Mouse (Mus musculus): ENCODE data around the gene Fut8. TPM values are rescaled to one million over a fixed set of nuclear protein-coding genes. Genes with fewer than 3 reads are reported as not detected.

Gene Fut8
- polyA plus RNA-seq, 1 experiment from 2014 or later: 29.6 TPM

DNA sequence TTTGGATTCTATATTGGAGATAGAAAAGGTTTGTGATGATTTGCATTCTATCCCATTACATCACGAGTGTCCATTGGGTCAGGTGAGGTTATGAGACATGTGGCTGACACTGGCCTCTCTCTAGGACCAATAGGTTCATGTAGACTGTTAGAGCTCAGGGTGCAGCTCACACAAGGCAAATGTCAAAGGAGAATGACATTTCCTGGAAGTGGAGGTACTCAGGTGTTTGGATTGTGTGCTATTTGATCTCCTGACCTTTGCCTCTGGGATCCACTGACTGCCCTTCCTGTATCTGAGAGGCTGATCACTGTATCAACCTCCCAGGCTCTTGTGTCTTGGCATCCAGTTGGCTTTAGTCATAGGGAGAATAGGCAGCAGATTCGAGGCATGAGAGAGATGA, 260.2 kb downstream of the Fut8 start:
- Histone ChIP-seq H3K4me3 (replicated peaks; ENCODE audit: low read depth, low read length) (no peak overlapping the region), H3K4me2 (ENCODE audit: low read length) (no peak overlapping the region), H3K9ac (ENCODE audit: low read depth, low read length) (no peak overlapping the region), H3K9me3 (replicated peaks; ENCODE audit: low read length) (no peaks in the 10 kb centered on the region), H3K27ac (no peak overlapping the region), H3K27me3 (ENCODE audit: insufficient read depth, low read length) (no peaks in the 10 kb centered on the region), H3K36me3 (ENCODE audit: insufficient read depth, low read length) (no peaks in the 10 kb centered on the region), H3K4me1 (replicated peaks; ENCODE audit: insufficient read depth, low read length) (no peaks in the 10 kb centered on the region)
- no peak for TF ChIP-seq CTCF (IDR thresholded peaks at IDR 0.05; ENCODE audit: low read depth)
- no peak for DNase-seq (ENCODE audit: low spot score)
- ATAC-seq (replicated peaks; ENCODE audit: low FRiP score, low read depth): no peak
- WGBS: 66% methylated on average over 2 of the region's 2 CpGs

DNA sequence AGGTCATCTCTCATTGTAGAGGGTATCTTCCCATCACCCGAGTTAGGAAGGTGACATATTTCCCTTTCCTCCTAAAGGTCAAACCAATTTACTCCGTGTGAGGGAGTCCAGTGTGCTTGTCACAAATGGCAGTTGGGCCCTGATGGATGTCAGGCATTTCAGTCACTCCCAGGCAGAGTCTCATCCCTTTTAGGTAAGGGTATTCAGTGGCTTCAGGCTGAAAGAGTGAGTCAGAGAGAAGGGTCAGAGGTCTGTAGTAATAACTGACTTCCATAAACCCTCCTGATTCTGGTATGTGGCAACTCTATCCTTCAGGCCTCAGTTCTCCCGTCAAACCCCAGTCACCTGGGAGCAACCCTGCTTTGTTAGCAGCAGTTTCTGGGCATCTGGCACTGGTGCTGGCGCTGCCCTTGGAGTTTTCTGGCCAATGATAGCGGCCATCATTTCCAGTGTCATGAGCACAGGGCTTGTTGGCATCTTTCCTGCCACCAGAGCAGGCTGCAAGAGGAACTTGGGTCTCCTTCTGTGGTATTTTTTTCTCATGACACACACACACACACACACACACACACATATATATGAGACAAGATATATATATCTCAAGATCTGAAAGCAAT, 262.6 kb downstream of the Fut8 start:
- H3K27me3 ChIP-seq (ENCODE audit: insufficient read depth, low read length): no peaks in the 10 kb centered on the region
- no peaks in the 10 kb centered on the region for H3K36me3 ChIP-seq (ENCODE audit: insufficient read depth, low read length)
- H3K4me2 ChIP-seq (ENCODE audit: low read length): no peak overlapping the region
- no peaks in the 10 kb centered on the region for H3K4me1 ChIP-seq (replicated peaks; ENCODE audit: insufficient read depth, low read length)
- WGBS: 38% methylated on average over 5 of the region's 5 CpGs
- ATAC-seq (replicated peaks; ENCODE audit: low FRiP score, low read depth): peak; percentile 57; the same call in 1 of the 2 replicates
- H3K9me3 ChIP-seq (replicated peaks; ENCODE audit: low read length): no peaks in the 10 kb centered on the region
- H3K4me3 ChIP-seq (replicated peaks; ENCODE audit: low read depth, low read length): no peak overlapping the region
- no peak overlapping the region for H3K27ac ChIP-seq
- peak; percentile 41 for DNase-seq (ENCODE audit: low spot score)
- no peak overlapping the region for H3K9ac ChIP-seq (ENCODE audit: low read depth, low read length)
- TF ChIP-seq CTCF (IDR thresholded peaks at IDR 0.05; ENCODE audit: low read depth): no peak

DNA sequence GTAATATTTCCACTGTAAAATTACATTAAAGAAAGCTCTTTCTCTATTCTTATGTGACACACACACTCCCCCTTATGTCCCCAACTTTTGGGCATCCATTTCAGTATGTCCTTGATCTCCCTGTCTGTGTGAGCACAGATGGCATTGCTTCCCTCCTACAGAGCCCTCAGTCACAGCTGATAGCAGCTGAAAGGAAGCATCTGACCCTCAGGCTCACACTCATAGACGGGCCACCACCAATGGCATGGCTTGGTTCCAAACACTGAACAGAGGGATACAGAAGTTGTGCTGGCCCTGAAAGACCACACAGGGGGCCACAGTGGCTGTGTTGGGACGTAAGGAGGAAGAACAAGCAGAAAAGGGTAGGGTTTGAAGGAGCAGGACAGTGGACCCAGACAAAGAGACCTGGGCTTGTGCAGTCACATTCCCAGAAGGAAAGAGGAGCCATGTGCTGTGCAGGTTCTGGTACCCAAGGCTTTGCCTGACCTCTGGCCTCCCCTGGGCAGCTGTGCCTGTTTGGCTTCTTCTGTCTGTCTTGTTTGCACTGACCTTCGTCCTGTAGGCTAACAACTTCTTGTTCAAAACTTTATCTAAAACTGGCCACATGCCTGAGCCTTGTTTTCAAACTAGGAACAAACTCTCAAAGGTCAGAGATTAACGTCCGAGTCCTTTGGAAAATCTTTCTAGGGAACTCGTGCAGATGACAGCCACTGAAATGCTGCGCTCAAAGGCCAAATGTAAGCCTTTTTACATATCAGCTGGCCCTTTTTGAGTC, 263.7 kb downstream of the Fut8 start:
- H3K4me3 ChIP-seq (replicated peaks; ENCODE audit: low read depth, low read length): no peak overlapping the region
- H3K36me3 ChIP-seq (ENCODE audit: insufficient read depth, low read length): no peaks in the 10 kb centered on the region
- H3K27ac ChIP-seq: no peak overlapping the region
- no peak overlapping the region for H3K4me2 ChIP-seq (ENCODE audit: low read length)
- H3K27me3 ChIP-seq (ENCODE audit: insufficient read depth, low read length): no peaks in the 10 kb centered on the region
- peak; percentile 73 for DNase-seq (ENCODE audit: low spot score)
- no peak for ATAC-seq (replicated peaks; ENCODE audit: low FRiP score, low read depth)
- TF ChIP-seq CTCF (IDR thresholded peaks at IDR 0.05; ENCODE audit: low read depth): no peak
- H3K9me3 ChIP-seq (replicated peaks; ENCODE audit: low read length): no peaks in the 10 kb centered on the region
- 50% methylated on average over 7 of the region's 7 CpGs for WGBS
- H3K9ac ChIP-seq (ENCODE audit: low read depth, low read length): no peak overlapping the region
- no peaks in the 10 kb centered on the region for H3K4me1 ChIP-seq (replicated peaks; ENCODE audit: insufficient read depth, low read length)

DNA sequence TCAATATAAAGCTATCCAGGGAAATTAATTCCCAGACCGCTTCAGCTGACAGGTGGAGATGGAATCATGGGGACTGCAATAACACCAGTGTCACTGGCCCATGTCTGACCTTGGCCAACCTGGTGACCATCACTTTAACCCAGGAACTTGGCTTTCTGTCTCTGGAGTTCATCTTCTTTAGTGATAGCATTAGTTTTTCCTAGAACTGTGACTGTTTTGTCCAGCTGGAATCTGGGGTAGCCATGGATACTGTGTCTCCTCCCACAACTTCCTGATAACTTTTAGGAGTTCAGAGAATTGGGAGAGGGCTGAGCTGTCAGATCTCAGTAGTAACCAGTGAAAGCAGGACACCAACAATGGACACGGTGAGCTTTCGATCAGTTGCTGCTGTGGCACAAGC, 264.3 kb downstream of the Fut8 start:
- no peak for TF ChIP-seq CTCF (IDR thresholded peaks at IDR 0.05; ENCODE audit: low read depth)
- H3K9me3 ChIP-seq (replicated peaks; ENCODE audit: low read length): no peaks in the 10 kb centered on the region
- DNase-seq (ENCODE audit: low spot score) (peak; percentile 75), ATAC-seq (replicated peaks; ENCODE audit: low FRiP score, low read depth) (no peak)
- H3K4me2 ChIP-seq (ENCODE audit: low read length): no peak overlapping the region
- H3K9ac ChIP-seq (ENCODE audit: low read depth, low read length): no peak overlapping the region
- H3K27me3 ChIP-seq (ENCODE audit: insufficient read depth, low read length): no peaks in the 10 kb centered on the region
- 66% methylated on average over 3 of the region's 3 CpGs for WGBS
- H3K4me3 ChIP-seq (replicated peaks; ENCODE audit: low read depth, low read length): no peak overlapping the region
- H3K27ac ChIP-seq: no peak overlapping the region
- no peaks in the 10 kb centered on the region for H3K4me1 ChIP-seq (replicated peaks; ENCODE audit: insufficient read depth, low read length)
- H3K36me3 ChIP-seq (ENCODE audit: insufficient read depth, low read length): no peaks in the 10 kb centered on the region

DNA sequence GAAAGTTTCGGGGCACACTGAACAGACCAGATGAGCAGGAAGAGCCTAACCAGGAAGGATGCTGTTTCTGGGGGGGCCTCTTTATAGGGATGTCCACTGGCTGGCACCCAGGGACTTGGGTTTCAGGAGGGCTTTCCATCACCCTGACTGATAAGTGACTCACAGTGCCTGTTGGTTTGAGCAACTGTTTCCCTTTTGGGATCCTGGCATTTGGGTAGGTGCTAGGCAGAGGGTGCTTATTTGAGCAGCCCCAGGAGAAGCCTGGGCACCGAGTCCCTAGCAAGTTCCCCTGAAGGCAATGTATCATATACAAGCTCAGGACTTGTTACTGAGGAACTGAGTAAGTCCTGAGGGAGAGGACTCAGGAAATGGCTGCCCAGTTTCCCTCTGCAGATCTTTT, 267.5 kb downstream of the Fut8 start:
- DNase-seq (ENCODE audit: low spot score): no peak
- Histone ChIP-seq H3K9me3 (replicated peaks; ENCODE audit: low read length) (no peaks in the 10 kb centered on the region), H3K27me3 (ENCODE audit: insufficient read depth, low read length) (no peaks in the 10 kb centered on the region), H3K27ac (no peak overlapping the region), H3K4me2 (ENCODE audit: low read length) (no peak overlapping the region), H3K36me3 (ENCODE audit: insufficient read depth, low read length) (no peaks in the 10 kb centered on the region), H3K4me1 (replicated peaks; ENCODE audit: insufficient read depth, low read length) (no peaks in the 10 kb centered on the region), H3K9ac (ENCODE audit: low read depth, low read length) (no peak overlapping the region), H3K4me3 (replicated peaks; ENCODE audit: low read depth, low read length) (no peak overlapping the region)
- no peak for ATAC-seq (replicated peaks; ENCODE audit: low FRiP score, low read depth)
- 87% methylated on average over 2 of the region's 2 CpGs for WGBS
- no peak for TF ChIP-seq CTCF (IDR thresholded peaks at IDR 0.05; ENCODE audit: low read depth)

DNA sequence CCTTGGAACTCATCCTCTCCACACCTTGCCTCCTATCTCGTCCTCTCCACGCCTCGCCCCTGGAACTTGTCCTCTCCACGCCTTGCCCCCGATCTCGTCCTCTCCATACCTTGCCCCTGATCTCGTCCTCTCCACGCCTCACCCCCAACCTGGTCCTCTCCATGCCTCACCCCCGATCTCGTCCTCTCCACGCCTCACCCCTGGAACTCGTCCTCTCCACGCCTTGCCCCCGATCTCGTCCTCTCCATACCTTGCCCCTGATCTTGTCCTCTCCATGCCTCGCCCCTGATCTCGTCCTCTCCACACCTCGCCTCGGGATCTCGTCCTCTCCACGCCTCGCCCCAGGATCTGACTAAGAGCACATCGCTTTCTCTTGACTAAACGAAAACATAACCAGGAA, 269.8 kb downstream of the Fut8 start:
- no peak overlapping the region for H3K4me3 ChIP-seq (replicated peaks; ENCODE audit: low read depth, low read length)
- no peak for DNase-seq (ENCODE audit: low spot score)
- H3K4me2 ChIP-seq (ENCODE audit: low read length): no peak overlapping the region
- no peaks in the 10 kb centered on the region for H3K4me1 ChIP-seq (replicated peaks; ENCODE audit: insufficient read depth, low read length)
- TF ChIP-seq CTCF (IDR thresholded peaks at IDR 0.05; ENCODE audit: low read depth): no peak
- H3K27me3 ChIP-seq (ENCODE audit: insufficient read depth, low read length): no peaks in the 10 kb centered on the region
- H3K36me3 ChIP-seq (ENCODE audit: insufficient read depth, low read length): no peaks in the 10 kb centered on the region
- WGBS: 92% methylated on average over 24 of the region's 24 CpGs
- H3K9ac ChIP-seq (ENCODE audit: low read depth, low read length): no peak overlapping the region
- H3K27ac ChIP-seq: no peak overlapping the region
- H3K9me3 ChIP-seq (replicated peaks; ENCODE audit: low read length): no peaks in the 10 kb centered on the region
- ATAC-seq (replicated peaks; ENCODE audit: low FRiP score, low read depth): no peak

Measured in kidney, postnatal 0 days (tissue).